Mouse (Mus musculus) hindbrain, postnatal 0 days (tissue): ENCODE data around the gene Sobp. TPM values are rescaled to one million over a fixed set of nuclear protein-coding genes. Genes with fewer than 3 reads are reported as not detected.

Experiments
- ATAC-seq: fragments of 200-750 bp; cut with Nextera tagmentation; 2 replicates; pipeline ENCODE4 v1.8.0; 2017; ENCODE audit warnings: mild to moderate bottlenecking, moderate TSS enrichment, moderate library complexity
- DNase-seq: peaks from one replicate; pipeline ENCODE4 v3.0.0-alpha.2; 2015; ENCODE audit warnings: low spot score
- H3K27ac ChIP-seq: fragments of 300-500 bp; sonication (generic); 2 replicates; pipeline ENCODE4 v1.5.1; 2014; ENCODE audit warnings: mild to moderate bottlenecking
- H3K27me3 ChIP-seq: fragments of 300-500 bp; sonication (generic); 2 replicates; pipeline ENCODE4 v1.6.1; 2014; ENCODE audit warnings: low read length, mixed read lengths; ENCODE audit not compliant: insufficient read depth
- H3K36me3 ChIP-seq: fragments of 300-500 bp; sonication (generic); 2 replicates; pipeline ENCODE4 v1.6.1; 2014; ENCODE audit warnings: low read length, mixed read lengths; ENCODE audit not compliant: insufficient read depth
- H3K4me1 ChIP-seq: fragments of 300-500 bp; sonication (generic); 2 replicates; pipeline ENCODE4 v1.6.1; 2014; ENCODE audit warnings: antibody characterized with exemption, low read length, mixed read lengths; ENCODE audit not compliant: insufficient read depth
- H3K4me2 ChIP-seq: fragments of 300-500 bp; sonication (generic); 2 replicates; pipeline ENCODE4 v1.6.1; 2014; ENCODE audit warnings: low read depth, mild to moderate bottlenecking, low read length, moderate library complexity, mixed read lengths
- H3K4me3 ChIP-seq: fragments of 300-500 bp; sonication (generic); 2 replicates; pipeline ENCODE4 v1.5.1; 2014; ENCODE audit warnings: low read length
- H3K9ac ChIP-seq: fragments of 300-500 bp; sonication (generic); replicated peaks from 2 replicates; pipeline ENCODE4 v1.6.1; 2014; ENCODE audit warnings: mild to moderate bottlenecking, low read length, moderate library complexity, mixed read lengths
- H3K9me3 ChIP-seq: fragments of 300-500 bp; sonication (generic); 2 replicates; pipeline ENCODE4 v1.6.1; 2016; ENCODE audit warnings: low read length, mixed read lengths
- CTCF ChIP-seq: IDR thresholded peaks from 2 replicates; pipeline ENCODE4 v1.5.1; 2016; ENCODE audit warnings: antibody characterized with exemption, control low read depth, low read depth
- WGBS: fragments of 180-500 bp; shearing (Covaris S2); extraction: QIAGEN DNeasy Blood & Tissue Kit; methylation state at CpG from one replicate; pipeline ENCODE4 v1.1.7; 2014; 5-methylcytosine and 5-hydroxymethylcytosine counted together
- polyA plus RNA-seq: library from polyadenylated mRNA; unstranded; fragments of >200 nt; fragmentation: Nextera tagmentation; extraction: Ambion mirVana; gene quantifications from 2 replicates; pipeline ENCODE4 v1.2.1, GENCODE M21; 2015
- total RNA-seq: library from RNA; depleted of rRNA; stranded (reverse); fragments of >200 nt; gene quantifications from 2 replicates; pipeline ENCODE4 v1.2.3, GENCODE M21; 2014; rRNA removed

Sobp gene
- total and polyA plus RNA-seq, 2 experiments from 2014 or later = 13.8 to 21.4 TPM

DNA sequence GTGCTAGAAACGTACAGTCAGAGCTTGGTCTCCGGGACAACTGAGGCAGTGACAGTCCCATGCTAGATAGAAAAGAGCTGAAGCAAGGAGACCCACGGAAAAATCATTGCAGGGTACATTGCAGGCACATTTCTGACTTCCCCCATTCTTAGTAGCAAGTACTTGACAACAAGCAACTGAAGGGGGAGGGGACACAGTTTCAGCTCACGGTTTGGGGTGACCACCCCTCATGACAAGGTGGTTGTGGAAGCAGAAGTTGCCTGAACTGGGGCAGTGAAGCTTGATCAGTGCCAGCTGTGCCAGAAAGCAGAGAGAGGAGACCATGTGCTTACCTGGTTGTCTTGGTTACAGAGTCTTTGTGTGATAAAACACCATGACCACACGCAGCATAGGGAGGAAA is 220.7 kb downstream of the Sobp start:
- Histone ChIP-seq H3K27me3 (no peaks in the 10 kb centered on the region), H3K4me3 (no peak overlapping the region), H3K9me3 (no peaks in the 10 kb centered on the region), H3K36me3 (no peaks in the 10 kb centered on the region), H3K9ac (no peak overlapping the region), H3K4me1 (0 out of 2 replicates have a peak, but pooled peaks cover 3% of the 10 kb centered on the region), H3K4me2 (no peak overlapping the region), H3K27ac (no peak overlapping the region)
- WGBS = 76% methylated on average over 5 of the region's 5 CpGs
- ATAC-seq (no peak), DNase-seq (no peak)
- TF ChIP-seq CTCF = no peak

Other genes with a start within 250 kb of the Sobp start
- 0.58 and 0.73 TPM in 2 replicates for gene 9030612E09Rik, start 174 bp upstream of the Sobp start, total RNA-seq
- 1.7 and 1.9 TPM in 2 replicates for gene 9030612E09Rik, start 174 bp upstream of the Sobp start, polyA plus RNA-seq
- 18.3 and 20.9 TPM in 2 replicates for gene Pdss2, start 47.0 kb upstream of the Sobp start, total RNA-seq
- gene Pdss2, start 47.0 kb upstream of the Sobp start, polyA plus RNA-seq = 17.4 and 17.5 TPM in 2 replicates